Mouse (Mus musculus) activated CD4-positive, CD25-positive, alpha-beta regulatory T cell, adult 4 months (primary cell): ENCODE data around the gene Bahd1. TPM values are rescaled to one million over a fixed set of nuclear protein-coding genes. Genes with fewer than 3 reads are reported as not detected.

Experiments
- ATAC-seq: one replicate; pipeline ENCODE4 v1.8.0; 2017
- polyA plus RNA-seq, 2 experiments: library from polyadenylated mRNA; unstranded; fragments of 100-300 nt; shearing (Covaris generic); gene quantifications; one replicate each; pipeline ENCODE4 v1.2.1; 2017

Bahd1 gene
- polyA plus RNA-seq, 2 experiments from 2014 or later = 3.6 TPM

- ATAC-seq = no peak
These were observed 43.1 kb downstream of the Bahd1 start for GRCm38 (mm10) chr2:118943232-118943631.

- ATAC-seq = no peak
These were observed 48.6 kb downstream of the Bahd1 start for GRCm38 (mm10) chr2:118948818-118949217.

- ATAC-seq = no peak
These were observed 49.5 kb downstream of the Bahd1 start for GRCm38 (mm10) chr2:118949699-118950098.

GRCm38 (mm10) chr2:118956497-118956896 lies 56.3 kb downstream of the Bahd1 start:
- ATAC-seq = no peak

GRCm38 (mm10) chr2:118959644-118960043 lies 59.5 kb downstream of the Bahd1 start:
- ATAC-seq = no peak

- ATAC-seq = no peak
These were observed 60.2 kb downstream of the Bahd1 start for GRCm38 (mm10) chr2:118960413-118960812.

GRCm38 (mm10) chr2:118961546-118961945 lies 61.4 kb downstream of the Bahd1 start:
- no peak for ATAC-seq

GRCm38 (mm10) chr2:118963007-118963675 lies 63.0 kb downstream of the Bahd1 start:
- ATAC-seq = no peak

GRCm38 (mm10) chr2:118963676-118964012 lies 63.5 kb downstream of the Bahd1 start:
- no peak for ATAC-seq

- no peak for ATAC-seq
These were observed 69.5 kb downstream of the Bahd1 start for GRCm38 (mm10) chr2:118969585-118970147.

GRCm38 (mm10) chr2:118972048-118972447 lies 71.9 kb downstream of the Bahd1 start:
- ATAC-seq = no peak

GRCm38 (mm10) chr2:118972687-118973376 lies 72.7 kb downstream of the Bahd1 start:
- peak; percentile 71 for ATAC-seq

Other genes with a start within 250 kb of the Bahd1 start
- not detected for gene Pak6, start 237.1 kb upstream of the Bahd1 start, polyA plus RNA-seq
- not detected for gene Ankrd63, start 196.4 kb upstream of the Bahd1 start, polyA plus RNA-seq
- 10 to 100 TPM; 17.4 to 20.2 TPM for gene Plcb2, start 171.9 kb upstream of the Bahd1 start, polyA plus RNA-seq
- 10 to 100 TPM; 19.8 to 27.2 TPM for gene Inafm2, start 154.6 kb upstream of the Bahd1 start, polyA plus RNA-seq
- not detected for gene Ccdc9b, start 137.7 kb upstream of the Bahd1 start, polyA plus RNA-seq
- gene Phgr1, start 127.6 kb upstream of the Bahd1 start, polyA plus RNA-seq = not detected
- gene Disp2, start 120.7 kb upstream of the Bahd1 start, polyA plus RNA-seq = under 1 TPM in 1 of 2 experiments, not detected in 1; 0.25 TPM
- 10 to 100 TPM; 23.7 to 30.8 TPM for gene Knstrn, start 86.4 kb upstream of the Bahd1 start, polyA plus RNA-seq
- gene Ivd, start 38.4 kb upstream of the Bahd1 start, polyA plus RNA-seq = 10 to 100 TPM; 37.3 to 58.1 TPM
- gene Chst14, start 26.1 kb downstream of the Bahd1 start, polyA plus RNA-seq = 1 to 10 TPM; 1.3 to 1.5 TPM
- 10 to 100 TPM; 20.5 to 21.3 TPM for gene Ccdc32, start 129.0 kb downstream of the Bahd1 start, polyA plus RNA-seq
- gene Rpusd2, start 134.4 kb downstream of the Bahd1 start, polyA plus RNA-seq = 1 to 10 TPM; 2.3 to 2.4 TPM
- gene Knl1, start 146.7 kb downstream of the Bahd1 start, polyA plus RNA-seq = 10 to 100 TPM; 17.4 to 18.1 TPM
- gene Rad51, start 212.4 kb downstream of the Bahd1 start, polyA plus RNA-seq = 10 to 100 TPM in 1 of 2 experiments, 1 to 10 TPM in 1; 9.9 to 12.3 TPM